Mouse (Mus musculus) forebrain, embryonic 11.5 days (tissue): ENCODE results near the gene Gm21149. TPM values are rescaled to one million over a fixed set of nuclear protein-coding genes. Genes with fewer than 3 reads are reported as not detected.
"Not testable (repeated sequence)": the region's sequence is repeated elsewhere in the genome, so short reads cannot be mapped to it uniquely, and the experiment has no call there.

Experiments
- ATAC-seq: fragments of 200-750 bp; cut with Nextera tagmentation; replicated peaks from 2 replicates; pipeline ENCODE4 v1.8.0; 2017; ENCODE audit warnings: moderate TSS enrichment; ENCODE audit not compliant: low FRiP score
- DNase-seq: peaks from one replicate; pipeline ENCODE4 v3.0.0-alpha.2; 2017; ENCODE audit warnings: low spot score
- H3K27ac ChIP-seq: fragments of 300-500 bp; sonication (generic); 2 replicates; pipeline ENCODE4 v1.5.1; 2014; ENCODE audit warnings: low read depth, low read length
- H3K27me3 ChIP-seq: fragments of 300-500 bp; sonication (generic); 2 replicates; pipeline ENCODE4 v1.6.1; 2014; ENCODE audit warnings: mild to moderate bottlenecking, low read length, mixed read lengths; ENCODE audit not compliant: control insufficient read depth, insufficient read depth
- H3K36me3 ChIP-seq: fragments of 300-500 bp; sonication (generic); 2 replicates; pipeline ENCODE4 v1.6.1; 2014; ENCODE audit warnings: mild to moderate bottlenecking, low read length, moderate library complexity, mixed read lengths; ENCODE audit not compliant: control insufficient read depth, insufficient read depth
- H3K4me1 ChIP-seq: fragments of 300-500 bp; sonication (generic); replicated peaks from 2 replicates; pipeline ENCODE4 v1.6.1; 2014; ENCODE audit warnings: low read length, mixed read lengths; ENCODE audit not compliant: control insufficient read depth, insufficient read depth
- H3K4me2 ChIP-seq: fragments of 300-500 bp; sonication (generic); 2 replicates; pipeline ENCODE4 v1.6.1; 2014; ENCODE audit warnings: low read depth, mild to moderate bottlenecking, low read length, moderate library complexity, mixed read lengths; ENCODE audit not compliant: severe bottlenecking
- H3K4me3 ChIP-seq: fragments of 300-500 bp; sonication (generic); 2 replicates; pipeline ENCODE4 v1.5.1; 2014; ENCODE audit warnings: low read depth, low read length
- H3K9ac ChIP-seq: fragments of 300-500 bp; sonication (generic); 2 replicates; pipeline ENCODE4 v1.6.1; 2014; ENCODE audit warnings: low read length
- H3K9me3 ChIP-seq: fragments of 300-500 bp; sonication (generic); 2 replicates; pipeline ENCODE4 v1.6.1; 2016; ENCODE audit warnings: low read length, mixed read lengths; ENCODE audit not compliant: control insufficient read depth
- WGBS: fragments of 180-500 bp; shearing (Covaris S2); extraction: QIAGEN DNeasy Blood & Tissue Kit; methylation state at CpG from one replicate; pipeline ENCODE4 v1.1.7; 2014; 5-methylcytosine and 5-hydroxymethylcytosine counted together
- polyA plus RNA-seq: library from polyadenylated mRNA; unstranded; fragments of >200 nt; fragmentation: Nextera tagmentation; extraction: Ambion mirVana; gene quantifications from 2 replicates; pipeline ENCODE4 v1.2.1, GENCODE M21; 2014

The Gm21149 gene
- not detected in 2 replicates for polyA plus RNA-seq

DNA sequence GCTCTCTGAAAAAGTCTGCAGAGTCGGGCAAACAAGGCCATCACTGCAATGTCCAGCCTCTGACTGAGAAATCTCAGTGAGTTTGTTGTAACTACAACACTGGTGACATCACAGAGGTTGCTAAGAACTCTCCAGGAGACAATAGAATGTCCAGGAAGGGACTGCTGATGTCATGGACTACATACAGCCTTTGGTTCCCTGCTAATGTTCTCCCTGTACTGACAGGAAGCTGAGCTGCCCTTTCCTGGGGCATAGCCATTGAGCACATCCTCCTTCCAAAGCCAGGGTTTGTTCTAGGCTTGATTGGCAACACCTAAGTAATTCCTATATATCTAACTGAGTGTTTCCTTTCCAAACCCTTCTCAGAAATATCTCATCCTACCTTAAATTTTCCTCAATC, at the start of gene Gm21149:
TSS of gene Gm21149 (minus strand) at position 101 of the 400 bp plus-strand sequence.
- H3K27me3 ChIP-seq, H3K36me3 ChIP-seq, H3K4me2 ChIP-seq, H3K9ac ChIP-seq, H3K27ac ChIP-seq, DNase-seq, H3K4me3 ChIP-seq, H3K9me3 ChIP-seq, ATAC-seq, H3K4me1 ChIP-seq: not testable (repeated sequence)
- WGBS, result 57% methylated on average over 1 of the region's 1 CpGs

- H3K4me3 ChIP-seq, H3K27ac ChIP-seq, H3K9ac ChIP-seq, H3K4me1 ChIP-seq, ATAC-seq, DNase-seq, H3K4me2 ChIP-seq, H3K9me3 ChIP-seq, H3K36me3 ChIP-seq, H3K27me3 ChIP-seq: not testable (repeated sequence)
These were observed 46.1 kb upstream of the Gm21149 start for GRCm38 (mm10) chr5:15522470-15522869.

DNA sequence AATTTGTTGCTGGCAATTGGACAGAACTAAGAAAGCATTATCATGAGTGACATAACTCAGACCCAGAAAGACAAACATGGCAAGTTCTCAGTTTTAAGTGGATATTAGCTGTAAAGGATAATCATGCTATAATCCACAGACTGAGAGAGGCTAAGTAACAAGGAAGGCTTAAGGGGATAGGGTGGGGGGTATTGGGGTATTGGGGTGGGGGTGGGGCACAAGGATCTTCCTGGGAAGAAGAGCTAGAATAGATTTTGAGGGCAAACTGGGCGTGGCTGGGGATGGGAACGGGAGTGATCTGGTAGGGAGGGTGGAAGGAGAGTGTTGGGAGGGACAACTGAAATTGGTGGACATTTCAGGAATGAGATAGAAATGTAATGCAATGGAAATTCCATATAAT, 45.7 kb upstream of the Gm21149 start:
- H3K4me1 ChIP-seq, H3K27ac ChIP-seq, H3K36me3 ChIP-seq, H3K9me3 ChIP-seq, H3K9ac ChIP-seq, H3K4me3 ChIP-seq, H3K4me2 ChIP-seq, H3K27me3 ChIP-seq, ATAC-seq: not testable (repeated sequence)
- WGBS, result 42% methylated on average over 2 of the region's 2 CpGs
- peak; percentile 51 for DNase-seq

GRCm38 (mm10) chr5:15520418-15520817, 44.1 kb upstream of the Gm21149 start:
- ATAC-seq, H3K27me3 ChIP-seq, H3K27ac ChIP-seq, H3K9ac ChIP-seq, H3K4me2 ChIP-seq, H3K36me3 ChIP-seq, DNase-seq, H3K4me3 ChIP-seq, H3K4me1 ChIP-seq, H3K9me3 ChIP-seq: not testable (repeated sequence)
- WGBS, result 26% methylated on average over 5 of the region's 5 CpGs

GRCm38 (mm10) chr5:15517150-15517549, 40.8 kb upstream of the Gm21149 start:
- H3K27ac ChIP-seq, H3K4me1 ChIP-seq, H3K9ac ChIP-seq, H3K9me3 ChIP-seq, DNase-seq, H3K36me3 ChIP-seq, H3K4me2 ChIP-seq, H3K4me3 ChIP-seq, H3K27me3 ChIP-seq: not testable (repeated sequence)
- ATAC-seq, result peak; percentile 49; the same call in 1 of the 2 replicates
- WGBS, result 79% methylated on average over 2 of the region's 2 CpGs

GRCm38 (mm10) chr5:15512236-15512635, 35.9 kb upstream of the Gm21149 start:
- H3K4me1 ChIP-seq, H3K9ac ChIP-seq, DNase-seq, H3K27ac ChIP-seq, H3K27me3 ChIP-seq, H3K36me3 ChIP-seq, H3K4me3 ChIP-seq, H3K4me2 ChIP-seq: not testable (repeated sequence)
- 69% methylated on average over 3 of the region's 3 CpGs for WGBS
- ATAC-seq, result peak; percentile 53
- peaks cover 13% of the 10 kb centered on the region for H3K9me3 ChIP-seq

DNA sequence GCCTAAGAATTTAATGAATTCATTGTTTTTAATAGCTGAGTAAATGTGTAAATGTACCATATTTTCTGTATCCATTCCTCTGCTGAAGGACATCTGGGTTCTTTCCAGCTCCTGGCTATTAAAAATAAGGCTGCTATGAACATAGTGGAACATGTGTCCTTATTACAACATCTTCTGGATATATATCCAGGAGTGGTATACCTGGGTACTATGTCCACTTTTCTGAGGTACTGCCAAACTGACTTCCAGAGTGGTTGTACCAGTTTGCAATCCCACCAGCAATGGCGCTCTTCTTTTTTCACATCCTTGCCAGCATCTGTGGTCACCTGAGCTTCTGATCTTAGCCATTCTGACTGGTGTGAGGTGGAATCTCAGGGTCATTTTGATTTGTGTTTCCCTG, 33.6 kb upstream of the Gm21149 start:
- H3K27ac ChIP-seq, H3K4me3 ChIP-seq, H3K9ac ChIP-seq, H3K27me3 ChIP-seq, DNase-seq, H3K36me3 ChIP-seq, ATAC-seq, H3K4me2 ChIP-seq, H3K4me1 ChIP-seq: not testable (repeated sequence)
- WGBS, result 82% methylated on average over 1 of the region's 1 CpGs
- H3K9me3 ChIP-seq, result peaks cover 16% of the 10 kb centered on the region

DNA sequence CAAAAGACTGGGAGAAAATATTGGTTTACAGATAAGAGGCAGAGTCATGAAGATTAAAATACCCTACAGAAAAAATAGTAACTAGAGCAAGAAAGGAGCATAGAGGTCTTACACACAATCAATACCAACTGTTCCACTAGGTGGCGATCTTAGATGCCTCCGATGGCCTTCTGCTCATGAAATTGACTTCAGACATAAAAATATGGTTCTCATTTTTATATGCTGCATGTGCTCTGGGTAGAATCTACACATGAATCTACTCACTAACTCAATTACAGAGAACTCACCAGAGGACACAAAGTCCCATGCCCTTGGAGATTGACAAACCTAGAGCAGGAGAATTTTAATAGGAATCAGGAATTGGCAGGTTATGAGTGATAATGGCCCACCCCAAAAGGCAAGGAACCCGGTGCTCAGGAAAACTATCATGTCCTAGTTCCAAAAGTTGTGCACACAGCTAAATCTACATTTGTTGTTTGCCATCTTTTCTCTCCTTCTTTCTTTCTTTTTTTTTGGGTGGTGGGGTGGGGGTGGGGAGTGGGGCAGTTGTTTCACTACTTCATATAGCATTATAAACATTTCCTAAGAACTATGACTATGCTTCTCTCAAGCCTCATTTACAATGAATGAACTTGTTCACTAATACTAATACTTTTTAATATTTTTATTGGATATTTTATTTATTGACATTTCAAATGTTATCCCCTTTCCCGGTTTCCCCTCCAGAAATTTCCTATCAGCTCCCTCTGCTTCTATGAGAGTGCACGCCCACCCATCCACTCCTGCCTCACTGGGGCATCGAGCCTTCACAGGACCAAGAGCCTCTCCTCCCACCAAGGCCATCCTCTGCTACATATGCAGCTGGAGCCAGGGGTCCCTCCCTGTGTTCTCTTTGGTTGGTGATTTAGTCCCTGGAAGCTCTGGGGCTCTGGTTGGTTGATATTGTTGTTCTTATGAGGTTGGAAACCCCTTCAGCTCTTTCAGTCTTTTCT, 32.4 kb upstream of the Gm21149 start:
- not testable (repeated sequence) for ATAC-seq, H3K27ac ChIP-seq, H3K27me3 ChIP-seq, H3K4me1 ChIP-seq, H3K36me3 ChIP-seq, H3K4me3 ChIP-seq, H3K9ac ChIP-seq, H3K4me2 ChIP-seq
- H3K9me3 ChIP-seq, result peaks cover 16% of the 10 kb centered on the region
- peak; percentile 43 for DNase-seq
- WGBS, result 65% methylated on average over 6 of the region's 6 CpGs
